Mouse (Mus musculus) cerebellum, postnatal 25 days (tissue): ENCODE measurements at regions not wholly inside any gene's neighbourhood (a gene's known extent, or its start where the extent isn't known, plus 50 kb on each side); places are given as distances from the start of the nearest gene placed in this dataset.

Experiments
- DNase-seq, 2 experiments: peaks; one replicate each; pipeline ENCODE4 v3.0.0; 2021; ENCODE audit warnings: mixed read lengths in 2 of 2

DNA sequence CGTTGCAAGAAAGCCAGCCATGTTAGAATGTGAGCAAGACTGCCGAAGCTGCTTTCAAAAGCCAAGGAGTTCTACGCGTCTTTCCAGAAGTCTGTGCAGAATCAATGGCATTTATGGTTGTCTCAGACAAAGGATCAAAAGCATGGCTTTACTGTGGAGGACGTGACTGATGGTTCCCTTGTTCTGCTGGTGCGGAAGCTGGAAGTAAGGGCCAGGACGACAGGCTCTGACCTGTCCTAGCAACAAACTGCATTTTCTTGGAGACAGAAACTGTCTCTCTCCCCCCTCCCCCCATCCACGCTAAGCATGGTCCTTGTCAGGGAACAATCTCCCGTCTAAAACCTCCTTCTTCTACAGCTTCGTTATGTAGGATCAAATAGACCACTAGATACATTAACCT lies 2780.3 kb upstream of the Gm7489 start:
- DNase-seq: no peak

DNA sequence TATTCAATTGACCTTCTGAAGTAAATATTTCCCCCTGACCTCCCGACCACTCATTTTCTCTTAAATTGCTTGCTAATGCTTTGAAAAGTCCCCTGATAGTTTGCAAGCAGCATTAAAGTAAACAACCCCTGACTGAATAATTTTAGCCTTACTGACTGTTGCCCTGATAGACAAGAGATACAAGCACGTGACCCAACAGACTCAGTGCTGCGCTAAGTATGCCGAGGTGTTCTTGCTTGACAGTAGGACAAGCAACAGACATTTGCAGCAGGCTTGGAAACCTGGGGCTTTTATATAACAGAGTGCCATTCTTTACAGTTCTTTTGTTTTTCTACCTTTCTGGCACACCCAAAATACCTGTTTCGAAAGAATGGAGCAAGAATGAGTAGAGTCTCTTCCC lies 2779.9 kb upstream of the Gm7489 start:
- no peak for DNase-seq

DNA sequence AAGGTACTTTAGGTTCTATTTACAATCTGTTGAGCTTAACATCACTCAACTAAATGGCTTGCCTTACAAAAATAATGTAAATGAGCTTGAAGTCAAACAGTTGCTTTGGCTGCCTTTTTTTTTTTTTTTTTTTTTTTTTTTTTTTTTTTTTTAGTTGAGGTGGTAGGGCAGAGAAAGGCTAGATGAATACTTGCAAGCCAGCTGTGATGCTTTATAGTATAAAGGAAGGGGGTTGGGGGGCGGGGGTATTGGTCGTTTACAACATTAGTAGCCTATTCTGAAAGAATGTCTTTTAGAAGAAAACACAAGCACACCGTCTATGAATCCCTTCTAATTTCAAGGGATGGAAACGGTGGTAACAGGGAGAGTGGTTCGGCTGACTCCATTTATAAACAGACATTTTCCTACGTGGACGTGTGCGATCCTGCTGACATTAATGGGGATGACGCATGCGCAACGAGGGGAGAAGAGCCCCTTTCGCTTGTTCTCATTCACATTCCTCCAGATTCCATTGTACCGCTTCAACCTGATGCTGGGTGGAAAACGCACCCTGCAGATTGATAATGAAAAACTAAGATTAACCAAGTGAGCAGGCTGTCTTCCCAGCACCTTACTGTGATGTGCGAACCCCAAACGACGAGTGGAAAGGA lies 2779.2 kb upstream of the Gm7489 start:
- DNase-seq: no peak

DNA sequence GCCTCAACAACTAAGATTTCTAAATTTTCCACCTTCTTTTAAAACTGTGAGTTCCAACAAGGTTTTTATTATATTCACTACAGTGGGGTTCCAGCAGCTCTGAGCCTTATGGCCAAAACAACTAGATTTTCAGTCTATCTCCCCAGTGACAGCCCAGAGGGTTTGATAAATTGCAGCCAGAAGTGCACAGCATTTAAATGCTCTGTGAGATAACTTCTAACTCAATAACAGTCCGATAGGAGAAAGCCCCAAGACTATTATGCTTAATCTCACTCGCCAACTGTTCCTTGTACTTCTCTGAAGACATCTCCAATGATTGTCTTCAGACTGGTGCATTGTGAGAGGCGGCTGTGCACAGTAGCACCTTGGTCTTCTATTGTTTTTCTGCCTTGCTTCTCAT lies 2774.5 kb upstream of the Gm7489 start:
- no peak for DNase-seq

DNA sequence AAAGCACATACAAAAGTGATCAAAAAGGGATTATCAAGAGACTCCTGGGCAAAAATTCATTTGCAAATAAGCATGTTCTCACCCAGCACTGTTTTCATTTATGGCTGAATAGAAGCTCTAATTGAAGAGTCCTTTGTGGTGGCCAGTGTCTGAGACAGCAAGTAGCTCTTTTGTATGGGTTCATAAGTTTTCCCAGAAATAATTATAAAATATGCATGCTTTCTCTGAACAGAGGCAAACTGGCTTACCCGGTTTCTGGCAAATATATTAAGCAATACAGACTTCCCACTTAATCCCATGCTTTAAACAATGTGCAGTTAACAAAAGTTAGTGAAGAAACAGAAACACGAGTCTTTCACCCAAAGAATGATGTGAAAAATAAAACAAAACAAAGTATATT lies 2758.8 kb upstream of the Gm7489 start:
- no peak for DNase-seq

DNA sequence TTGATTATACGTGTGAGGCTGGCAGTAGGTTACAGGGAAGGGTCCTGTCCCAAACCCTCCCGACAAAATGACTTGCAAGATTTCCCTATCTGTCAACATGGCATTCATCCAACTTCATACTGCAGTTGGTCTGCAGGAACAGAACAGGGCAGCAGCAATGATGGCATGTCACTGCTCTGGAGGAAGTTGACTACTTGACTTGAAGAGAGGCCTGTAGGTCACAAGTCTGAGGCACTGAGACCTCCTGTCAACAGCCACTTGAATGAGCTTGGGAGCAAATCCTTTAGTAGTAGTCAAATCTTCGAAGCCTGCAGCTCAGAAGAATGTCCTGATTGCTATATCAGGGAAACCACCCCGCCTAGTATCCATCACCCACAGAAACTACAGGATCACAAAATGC lies 2753.7 kb upstream of the Gm7489 start:
- no peak for DNase-seq

DNA sequence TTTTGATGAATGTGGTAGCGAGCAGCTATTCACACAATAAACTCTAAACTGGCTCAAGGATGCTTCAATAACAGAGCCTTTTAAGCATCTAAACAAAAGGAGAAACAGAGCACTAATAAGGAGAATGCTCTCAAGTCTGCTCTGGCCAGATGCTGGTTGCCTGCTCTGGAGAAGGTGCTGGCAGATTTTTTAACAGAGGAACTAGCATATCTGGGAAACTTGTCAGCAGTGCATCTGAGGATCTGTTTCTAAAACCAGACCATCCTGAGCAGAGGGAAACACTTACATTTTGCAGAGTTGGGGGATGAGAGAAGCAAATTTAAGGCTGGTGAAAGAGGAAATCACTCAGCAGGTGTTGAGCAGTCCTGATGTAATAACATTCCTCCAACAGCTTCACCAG lies 2748.6 kb upstream of the Gm7489 start:
- no peak for DNase-seq

DNA sequence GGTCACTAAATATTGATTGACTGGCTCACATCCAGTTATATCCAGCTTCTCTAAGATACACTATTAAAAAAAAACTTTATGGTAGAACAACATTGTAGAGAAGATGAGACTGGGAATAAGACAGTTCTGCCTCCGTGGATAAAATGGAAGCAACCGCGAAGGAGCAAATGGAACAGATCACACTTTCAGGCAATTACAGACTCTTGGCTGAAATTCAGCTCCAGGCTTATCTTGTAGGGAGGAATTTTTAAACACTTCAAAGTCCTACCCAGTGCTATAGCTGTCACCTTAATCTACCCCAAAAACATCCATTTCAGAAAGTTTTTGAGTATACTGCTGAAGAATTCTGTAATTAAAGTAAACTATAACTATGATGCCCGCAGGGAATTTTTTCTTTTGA lies 2745.2 kb upstream of the Gm7489 start:
- no peak for DNase-seq

DNA sequence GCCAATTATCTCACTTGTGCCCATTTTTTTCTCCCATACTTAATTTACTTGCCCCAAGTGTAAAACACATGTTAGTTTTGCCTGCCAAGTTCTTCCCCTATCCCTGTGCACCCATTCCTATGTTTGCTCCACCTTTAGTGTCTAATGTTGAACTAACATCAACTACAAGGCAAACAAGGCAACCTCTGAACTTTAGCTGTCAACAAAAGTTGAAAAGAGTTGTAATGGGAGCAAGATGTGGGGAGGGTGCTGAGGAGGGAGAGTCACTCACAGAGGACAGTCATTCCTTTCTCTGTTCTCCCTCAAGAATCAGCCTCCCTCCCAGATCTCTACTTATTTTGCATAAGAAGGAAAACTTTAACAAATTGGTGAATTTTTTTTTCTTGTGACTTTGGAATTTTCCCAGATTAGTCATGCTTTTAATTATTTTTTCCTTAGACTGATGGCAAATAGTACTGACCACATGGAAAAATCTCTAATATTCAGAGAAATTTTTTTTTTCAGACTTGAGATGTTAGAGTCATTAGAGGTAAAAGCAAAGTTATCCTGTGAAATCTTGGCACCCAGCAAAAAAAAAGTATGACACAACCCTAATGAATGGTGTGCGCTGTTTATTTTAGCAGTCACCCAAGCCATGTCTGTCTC lies 2710.6 kb upstream of the Gm7489 start:
- no peak for DNase-seq

DNA sequence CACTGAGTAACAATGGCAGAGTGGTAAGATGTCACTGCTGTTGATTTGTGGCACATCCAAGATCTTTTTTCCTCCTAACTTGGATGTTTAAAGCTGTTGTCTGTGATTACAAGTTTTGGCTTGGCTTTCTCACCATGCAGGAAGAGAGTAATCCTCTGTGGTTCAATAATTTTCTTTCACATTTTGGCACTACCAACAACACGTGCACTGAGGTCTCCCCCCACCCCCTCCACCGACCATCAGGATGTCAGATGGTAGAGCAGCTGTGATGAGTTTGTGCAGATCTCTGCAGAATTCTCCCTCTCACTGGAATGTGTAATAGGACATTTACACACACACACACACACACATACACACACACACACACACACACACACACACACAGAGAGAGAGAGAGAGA lies 2708.2 kb upstream of the Gm7489 start:
- no peak for DNase-seq

DNA sequence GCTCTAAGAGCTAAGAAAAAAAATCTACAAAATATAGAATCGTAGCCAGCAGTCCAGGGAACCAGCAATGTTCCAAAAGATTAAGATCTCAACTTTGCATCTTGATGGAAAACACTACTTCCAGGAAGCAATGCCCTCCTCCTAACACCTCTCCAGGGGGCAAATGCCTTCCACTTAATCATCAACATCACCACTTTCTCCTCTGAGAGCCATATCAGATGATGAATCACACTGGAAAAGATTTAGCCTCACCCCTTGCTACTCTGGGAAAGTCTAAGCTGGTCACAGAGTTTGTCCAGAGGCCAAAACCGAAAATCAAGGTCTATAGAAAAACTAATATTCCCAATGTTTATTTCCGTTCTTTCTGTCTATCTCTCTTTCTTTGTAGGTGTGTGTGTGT lies 2695.6 kb upstream of the Gm7489 start:
- no peak for DNase-seq

DNA sequence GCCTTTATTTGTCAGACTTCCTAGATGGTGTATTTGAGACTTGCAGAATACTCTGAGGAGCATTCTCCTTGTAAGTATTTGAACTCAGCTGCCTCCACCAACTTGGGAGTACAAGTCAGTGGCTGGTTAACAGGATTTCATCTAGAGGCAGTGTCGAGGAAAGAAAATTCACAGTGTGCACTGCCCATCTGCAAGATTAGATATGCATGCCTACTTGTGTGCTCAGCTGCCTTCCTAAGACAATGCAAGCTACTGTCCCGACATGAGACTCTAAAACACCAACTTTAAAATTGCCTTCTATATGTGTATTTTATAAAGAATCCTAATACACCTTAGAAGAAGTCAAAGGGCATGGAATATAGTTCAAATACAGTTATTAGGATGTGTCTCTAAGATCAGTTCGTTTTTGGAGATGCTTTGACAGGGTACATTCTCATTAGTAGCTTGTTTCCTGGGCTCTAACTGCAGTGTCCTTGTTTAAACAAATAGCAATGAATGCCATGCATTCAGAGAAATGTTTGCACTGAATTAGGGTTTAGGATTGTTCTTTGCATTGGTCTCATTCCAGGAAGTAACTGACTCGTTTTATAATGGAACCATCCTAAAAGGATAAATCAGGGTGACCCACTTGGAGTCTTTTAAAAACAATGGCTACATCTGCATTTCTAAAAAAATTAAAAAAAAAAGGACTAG lies 2687.1 kb upstream of the Gm7489 start:
- DNase-seq: no peak

DNA sequence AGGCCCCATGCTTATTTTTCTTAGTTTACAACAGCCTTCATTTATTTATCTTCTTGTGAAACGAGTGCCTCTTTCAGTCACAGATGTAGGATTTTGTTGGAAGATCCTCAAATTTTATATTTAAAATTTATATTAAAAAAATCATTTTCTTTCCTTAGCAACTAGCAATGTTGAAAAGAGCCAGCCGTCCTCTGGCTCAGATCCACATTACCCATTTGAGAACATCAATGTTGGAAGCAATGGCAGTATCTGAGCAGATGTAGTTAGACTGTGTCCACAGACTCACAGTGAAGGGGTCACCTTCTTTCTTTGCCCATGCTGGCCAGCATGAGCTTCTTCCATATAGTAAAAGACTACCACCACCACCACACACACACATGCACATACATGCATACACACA lies 2681.4 kb upstream of the Gm7489 start:
- DNase-seq: no peak

DNA sequence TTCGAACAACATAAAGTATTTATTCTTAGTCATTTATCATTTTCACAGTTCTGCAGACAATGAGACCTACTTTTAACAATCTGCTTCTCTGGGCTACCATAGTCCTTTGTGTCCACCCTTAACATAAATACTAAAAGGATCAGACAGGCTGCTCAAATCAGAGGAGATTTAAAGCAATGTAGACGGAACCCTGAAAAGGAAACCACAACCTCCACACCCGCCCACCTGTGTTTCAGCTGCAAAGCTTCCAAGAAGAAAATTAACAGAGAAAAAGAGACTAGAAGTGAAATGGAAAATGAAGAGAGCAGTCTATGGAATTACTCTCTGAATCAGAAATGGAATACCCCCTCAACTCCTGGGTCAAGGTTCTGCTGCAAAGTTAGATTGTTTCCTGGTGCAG lies 2678.7 kb upstream of the Gm7489 start:
- DNase-seq: no peak

DNA sequence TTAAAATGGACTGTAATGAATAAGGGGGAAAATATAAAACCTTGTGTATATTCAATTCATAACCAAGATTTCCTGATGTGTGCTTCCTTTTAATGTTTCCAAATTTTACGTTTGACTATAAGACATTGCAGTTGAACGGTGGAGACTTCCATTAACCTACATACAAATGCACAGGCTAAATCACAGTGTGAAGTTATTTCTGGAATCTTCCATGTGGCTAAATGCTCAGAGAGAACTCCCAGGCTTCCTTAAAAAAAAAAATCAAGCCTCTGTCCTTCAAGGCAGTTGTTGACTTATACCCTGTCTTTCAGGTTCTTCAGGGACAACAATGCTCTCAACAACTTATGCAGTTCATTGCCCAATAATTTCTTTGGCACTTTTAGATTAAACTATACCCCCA lies 2677.9 kb upstream of the Gm7489 start:
- DNase-seq: no peak

DNA sequence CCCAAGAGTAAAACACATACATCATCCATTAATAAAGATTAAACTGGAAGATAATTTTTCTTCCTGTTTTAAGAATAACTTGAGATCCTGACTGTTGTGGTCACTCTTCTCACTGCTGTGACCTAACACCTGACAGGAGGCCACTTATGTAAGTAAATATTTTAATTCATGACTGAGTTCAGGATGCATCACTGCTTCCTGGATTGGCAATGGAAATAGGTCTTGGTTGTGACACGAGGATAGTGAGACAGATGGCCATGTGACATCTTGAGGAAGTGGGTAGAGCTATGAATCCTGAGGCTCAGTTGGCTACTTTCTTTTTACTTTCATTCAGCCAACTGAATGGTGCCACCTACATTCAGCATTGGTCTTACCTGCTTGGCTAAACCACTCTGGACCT lies 2649.8 kb upstream of the Gm7489 start:
- no peak for DNase-seq

DNA sequence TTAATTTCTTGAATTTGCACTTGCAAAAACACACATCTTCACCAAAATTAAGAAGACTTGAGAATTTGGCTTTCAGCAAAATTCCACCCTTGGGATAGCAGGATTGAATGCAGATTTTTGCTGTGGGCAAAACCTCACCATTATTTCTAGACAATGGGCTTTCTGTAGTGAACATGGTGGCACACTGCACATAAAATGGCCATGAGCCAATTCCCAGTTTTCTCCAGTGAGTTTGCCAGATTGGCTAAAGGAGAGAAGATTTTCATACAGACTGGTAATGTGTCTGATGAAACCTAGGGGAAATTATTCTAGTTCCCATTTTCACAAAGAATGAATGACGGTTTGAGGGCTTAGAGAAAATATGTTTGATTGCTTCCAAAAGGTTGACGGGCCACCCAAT lies 2640.1 kb upstream of the Gm7489 start:
- no peak for DNase-seq

DNA sequence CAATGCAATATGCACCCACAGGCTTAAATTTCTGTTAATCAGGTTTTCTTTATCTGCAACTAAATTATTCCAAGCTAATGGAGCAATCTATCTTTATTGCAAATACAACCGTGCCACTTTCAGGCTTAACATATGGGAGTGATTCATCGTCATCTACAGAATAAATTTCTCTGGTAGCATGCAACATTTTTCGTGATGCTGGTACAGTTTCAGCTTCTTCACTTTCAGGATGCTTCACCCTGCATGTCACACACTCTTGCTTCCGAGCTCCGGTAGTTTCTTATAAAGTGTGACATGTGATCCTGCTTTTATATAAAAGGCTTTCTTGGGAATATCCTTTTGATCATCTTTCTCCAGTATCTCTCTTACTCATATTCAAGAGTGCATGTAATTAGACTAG lies 2637.4 kb upstream of the Gm7489 start:
- DNase-seq: no peak

DNA sequence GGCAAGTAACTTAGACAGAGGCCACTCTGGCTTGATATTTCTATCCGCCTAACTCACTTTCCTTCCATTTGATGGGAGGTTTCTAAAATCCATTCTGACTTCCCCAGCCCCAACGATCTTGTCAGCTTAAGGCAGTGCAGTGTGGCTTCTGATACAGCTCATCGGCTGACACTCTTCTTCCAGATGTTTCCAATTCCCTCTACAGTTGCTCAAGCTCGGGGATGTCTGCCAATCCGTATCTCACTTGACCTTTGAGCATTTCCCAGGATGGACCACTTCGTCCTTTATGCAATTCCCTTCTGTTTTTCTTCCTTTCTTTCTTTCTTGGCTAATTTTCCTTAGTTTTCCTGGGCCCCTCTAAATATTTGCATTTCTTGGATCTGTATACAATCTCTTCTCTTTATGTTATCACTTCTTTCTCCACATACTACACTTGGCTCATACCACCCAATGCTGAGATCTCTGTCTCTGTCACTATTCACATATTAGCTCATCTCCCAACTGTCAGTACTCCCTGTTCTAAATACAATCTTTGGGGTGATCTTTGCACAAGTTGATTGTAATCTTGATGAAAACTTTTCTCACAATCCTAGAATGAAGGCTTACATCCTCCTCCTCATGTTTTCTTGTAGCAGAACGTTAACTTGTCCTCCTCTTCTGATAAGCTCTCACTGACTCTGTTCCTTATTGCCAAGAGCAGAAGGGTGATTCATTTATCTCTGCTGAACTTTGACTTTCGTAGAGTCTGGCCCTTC lies 2636.5 kb upstream of the Gm7489 start:
- no peak for DNase-seq

DNA sequence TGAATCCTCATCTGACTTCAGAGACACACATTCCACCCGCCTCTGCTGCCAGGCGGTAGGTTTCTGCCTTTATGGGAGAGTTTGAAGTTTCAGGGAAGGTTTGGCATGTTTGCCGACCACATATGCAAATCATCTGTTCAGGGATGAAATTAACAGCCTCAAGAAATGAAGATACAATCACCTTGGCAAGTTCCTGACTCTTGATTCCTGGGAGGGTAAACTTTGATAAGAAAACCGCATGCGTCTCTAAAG lies 2636.0 kb upstream of the Gm7489 start:
- DNase-seq: no peak

DNA sequence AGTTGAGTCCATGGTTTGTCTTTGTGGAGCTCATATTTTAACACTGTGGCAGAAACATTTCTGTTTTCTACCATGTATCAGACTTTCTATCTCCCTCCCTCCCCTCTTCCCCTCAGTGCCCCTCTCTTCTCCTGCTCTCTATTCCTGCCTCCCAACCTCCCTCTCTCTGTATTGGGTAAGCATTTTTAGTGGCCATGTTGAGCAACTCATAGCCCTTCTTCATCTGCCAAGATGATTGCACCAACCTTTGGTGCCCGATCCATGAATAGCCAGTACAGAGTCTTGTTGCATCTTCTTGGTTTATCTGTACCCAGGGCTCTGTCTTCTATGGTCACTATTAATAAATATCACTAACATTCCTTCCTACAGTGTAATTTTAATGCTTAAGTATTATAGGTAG lies 2630.6 kb upstream of the Gm7489 start:
- no peak for DNase-seq

DNA sequence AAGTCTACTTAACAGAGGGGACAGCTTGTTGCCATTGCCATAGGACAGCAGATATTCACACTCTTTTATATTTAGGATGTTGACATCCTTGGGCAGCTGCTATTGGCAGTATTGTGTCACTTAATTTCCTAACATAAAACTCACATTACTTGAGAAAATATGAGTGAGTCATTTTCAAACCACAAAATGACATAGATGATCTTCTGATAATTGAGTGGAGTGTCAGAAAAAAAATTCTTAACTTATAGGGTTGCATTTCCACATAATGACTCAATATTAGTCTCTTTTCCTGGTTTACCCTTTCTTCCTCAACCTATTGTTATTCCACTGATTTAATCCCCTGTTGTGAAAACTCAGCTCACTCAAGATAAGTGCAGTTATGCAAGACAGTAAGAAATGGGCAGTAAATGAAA lies 2629.5 kb upstream of the Gm7489 start:
- DNase-seq: no peak

DNA sequence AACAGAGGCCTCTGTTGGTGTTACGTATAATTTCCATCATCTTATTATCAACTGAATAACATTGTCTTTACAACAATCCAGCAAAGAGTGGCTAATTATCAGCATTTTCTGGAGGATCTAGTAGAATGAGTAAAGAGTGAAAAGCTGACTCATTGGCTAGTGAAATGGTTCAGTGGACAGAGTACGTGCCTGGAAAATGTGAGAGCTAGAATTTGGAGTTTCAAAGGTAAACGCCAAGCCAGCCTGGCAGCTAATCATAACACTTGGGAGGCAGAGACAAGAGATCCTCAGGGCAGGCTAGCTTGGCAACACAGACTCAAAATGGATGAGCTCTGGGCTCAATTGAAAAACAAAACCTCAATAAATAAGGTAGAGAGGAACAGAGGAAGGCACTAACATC lies 2628.0 kb upstream of the Gm7489 start:
- DNase-seq: no peak

DNA sequence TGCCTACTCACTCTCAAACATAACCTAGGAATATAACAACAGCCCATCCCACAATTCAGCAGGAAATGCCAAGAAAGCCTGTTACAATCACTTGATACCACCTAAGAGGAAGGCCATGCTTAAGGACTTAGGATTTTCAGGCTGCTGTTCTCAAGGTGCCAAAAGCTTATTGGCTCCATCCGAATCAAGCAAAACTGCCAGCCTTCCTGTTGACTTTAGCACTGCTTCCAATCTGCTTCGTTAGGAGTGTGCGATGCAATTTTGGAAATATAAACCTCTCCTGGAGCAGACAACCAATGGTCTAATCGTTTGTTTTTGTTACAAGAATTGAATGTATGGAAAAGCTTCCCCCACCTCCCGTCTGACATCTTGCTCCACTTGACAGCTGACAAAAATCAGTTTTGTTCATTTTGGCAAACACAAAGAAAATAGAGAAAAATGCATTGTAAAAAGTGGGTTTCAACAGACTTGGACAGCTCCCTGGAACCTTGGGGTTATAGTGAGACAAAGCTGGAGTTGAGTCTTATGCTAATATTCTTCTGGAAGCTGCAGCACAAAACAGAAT lies 2620.0 kb upstream of the Gm7489 start:
- no peak for DNase-seq
